Mouse (Mus musculus) liver, postnatal 0 days (tissue): ENCODE results near the gene Lipi.

ENCODE experiments used
- CTCF ChIP-seq: sonication (generic); IDR thresholded peaks from 2 replicates; pipeline ENCODE4 v1.5.1; 2016; ENCODE audit warnings: antibody characterized with exemption, low read depth
- EP300 ChIP-seq: IDR thresholded peaks from 2 replicates; pipeline ENCODE4 v1.6.1; 2016; ENCODE audit warnings: antibody characterized with exemption, low read depth, mild to moderate bottlenecking

GRCm38 (mm10) chr16:75496568-75496967 lies 89.3 kb downstream of the Lipi start:
- TF ChIP-seq CTCF, result no peak
- TF ChIP-seq EP300, result no peak
